Mouse (Mus musculus): ENCODE results near the gene Gfpt1. TPM values are rescaled to one million over a fixed set of nuclear protein-coding genes. Genes with fewer than 3 reads are reported as not detected.

Gfpt1 gene
- polyA plus RNA-seq (2012; rRNA removed) = 7.0 and 8.5 TPM in 2 replicates

DNA sequence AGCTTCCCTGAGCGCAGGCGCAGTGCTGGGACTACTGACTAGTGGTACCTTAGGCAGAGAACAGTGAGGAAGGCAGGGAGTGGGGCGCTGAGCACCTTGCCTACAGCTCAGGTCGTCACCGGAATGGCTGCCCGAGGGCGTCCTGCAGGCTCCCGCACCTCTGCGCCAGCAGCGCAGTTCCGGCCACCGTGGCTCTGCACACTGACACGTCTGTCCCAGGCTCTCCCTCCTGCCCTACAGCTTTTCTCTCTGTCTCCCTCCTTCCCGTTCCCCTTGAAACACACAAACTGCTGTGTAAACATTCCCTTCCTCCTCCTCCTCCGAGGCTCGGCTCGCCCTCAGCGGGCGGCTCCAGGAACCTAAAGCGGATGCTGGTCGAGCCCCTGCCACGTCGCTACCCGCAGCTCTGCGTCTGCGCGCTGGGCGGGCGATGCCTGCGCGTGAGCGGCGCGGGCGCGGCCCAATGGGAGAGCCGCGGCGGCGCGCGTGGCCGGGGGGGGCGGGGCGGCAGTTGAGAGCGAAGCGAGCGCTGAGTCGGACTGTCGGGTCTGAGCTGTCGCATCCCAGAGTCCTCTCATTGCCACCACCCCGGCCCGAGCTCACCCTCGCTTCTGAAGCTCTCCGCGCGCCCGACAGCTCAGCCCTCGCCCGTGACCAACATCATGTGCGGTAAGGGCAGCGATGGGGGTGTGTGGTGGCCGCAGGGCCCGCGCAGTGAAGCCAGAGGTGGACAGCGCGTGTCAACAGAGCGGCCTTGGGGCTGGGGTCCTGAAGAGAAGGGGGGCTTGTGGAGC lies at the start of gene Gfpt1:
Gene Gfpt1 (plus strand): TSS at position 510 of the 794 bp plus-strand sequence.

DNA sequence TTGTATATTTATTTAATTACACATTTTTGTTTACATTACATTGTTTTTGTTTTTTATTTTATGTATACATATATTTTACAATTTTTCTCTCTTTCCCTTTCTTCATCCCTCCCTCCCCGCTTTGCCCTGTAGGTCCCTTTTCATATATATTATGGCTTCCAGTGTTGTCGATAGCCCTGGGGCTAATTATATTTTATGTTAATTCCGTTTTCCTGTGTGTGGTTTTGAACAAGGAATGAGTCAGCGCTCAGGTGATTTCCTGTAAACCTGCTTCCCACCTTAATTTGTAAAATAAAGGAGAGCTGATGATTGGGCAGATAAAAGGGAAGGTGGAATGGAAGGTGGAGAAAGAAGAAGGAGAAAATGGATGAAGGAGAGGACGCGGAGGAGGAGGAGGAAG lies 33.8 kb upstream of the Gfpt1 start, which contains the start of gene Nfu1:
Gene Nfu1 (plus strand): TSS at position 350 of the 400 bp plus-strand sequence.

DNA sequence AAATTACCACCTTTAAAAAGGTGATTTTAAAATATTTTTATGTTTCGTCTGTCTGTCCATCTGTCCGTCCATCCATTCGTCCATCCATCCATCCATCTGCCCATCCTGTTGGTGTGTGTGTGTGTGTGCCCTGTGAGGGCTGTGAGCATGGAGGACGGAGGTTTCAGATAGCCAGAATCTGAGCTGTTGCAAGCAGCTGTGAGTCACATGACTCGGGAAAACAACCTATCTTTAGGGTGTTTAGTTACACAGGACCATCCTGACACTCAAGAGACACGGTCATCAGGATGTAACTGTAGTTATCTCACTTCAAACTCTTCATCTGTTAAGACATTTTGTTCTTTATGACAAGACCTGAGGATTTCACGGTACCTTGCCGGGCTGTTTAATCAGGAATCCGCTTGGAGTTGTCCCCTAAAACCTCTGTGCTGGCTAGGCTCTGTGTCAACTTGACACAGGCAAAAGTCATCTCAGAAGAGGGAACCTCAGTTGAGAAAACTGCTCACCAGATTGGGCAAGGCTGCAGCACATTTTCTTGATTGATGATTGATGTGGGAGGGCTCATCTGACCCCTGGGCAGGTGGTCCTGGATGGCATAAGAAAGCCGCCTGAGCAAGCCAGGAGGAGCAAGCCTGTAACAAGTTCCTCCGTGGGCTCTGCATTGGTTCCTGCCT lies 61.6 kb downstream of the Gfpt1 start, which contains the start of gene D6Ertd527e:
Gene D6Ertd527e (plus strand): TSS at position 624 of the 674 bp plus-strand sequence.

Other genes starting within 250 kb of the Gfpt1 start
- 30.7 and 31.2 TPM in 2 replicates for gene Anxa4, start 249.3 kb upstream of the Gfpt1 start, polyA plus RNA-seq (2012; rRNA removed)
- 2.5 and 2.6 TPM in 2 replicates for gene Aak1, start 193.3 kb upstream of the Gfpt1 start, polyA plus RNA-seq (2012; rRNA removed)
- 64.1 and 87.3 TPM in 2 replicates for gene Nfu1, start 33.6 kb upstream of the Gfpt1 start, polyA plus RNA-seq (2012; rRNA removed)
- 0.05 TPM in 2 replicates for gene D6Ertd527e, start 61.9 kb downstream of the Gfpt1 start, polyA plus RNA-seq (2012; rRNA removed)